Mouse (Mus musculus): ENCODE measurements at regions not wholly inside any gene's neighbourhood (a gene's known extent, or its start where the extent isn't known, plus 50 kb on each side); places are given as distances from the start of the nearest gene placed in this dataset.
"Not testable (repeated sequence)": the region's sequence is repeated elsewhere in the genome, so short reads cannot be mapped to it uniquely, and the experiment has no call there.

GRCm38 (mm10) chr2:78537574-78537973 is 330.4 kb upstream of the Ube2e3 start:
- in situ Hi-C loops (cut with MboI; ENCODE audit: low pct_unique_long_range_greater_than_20kb), result no loop called here
- no peaks in the 10 kb centered on the region for H3K27me3 ChIP-seq
- CTCF ChIA-PET, result no interaction called here
- POLR2A ChIA-PET, result no interaction called here
- ATAC-seq (no peak), DNase-seq (ENCODE audit: low read depth, low spot score) (no peak)
- TF ChIP-seq CTCF (IDR thresholded peaks at IDR 0.05), result no peak

- DNase-seq (ENCODE audit: low read depth, low spot score); CTCF ChIA-PET; in situ Hi-C loops (cut with MboI; ENCODE audit: low pct_unique_long_range_greater_than_20kb); POLR2A ChIA-PET; ATAC-seq; H3K27me3 ChIP-seq: not testable (repeated sequence)
Observed at GRCm38 (mm10) chr2:78533881-78534280, 334.0 kb upstream of the Ube2e3 start.

GRCm38 (mm10) chr2:78530535-78530934 is 337.4 kb upstream of the Ube2e3 start:
- no peaks in the 10 kb centered on the region for H3K27me3 ChIP-seq
- no peak for DNase-seq (ENCODE audit: low read depth, low spot score)
- POLR2A ChIA-PET, result no interaction called here
- in situ Hi-C loops (cut with MboI; ENCODE audit: low pct_unique_long_range_greater_than_20kb), result no loop called here
- CTCF ChIA-PET, result interaction anchor here (0.5 to 1.2 kb wide), 2 partner anchors 16 to 20 kb away, joined by 3 read pairs; no protein-coding TSS in a partner anchor
- ATAC-seq, result no peak
- TF ChIP-seq CTCF (IDR thresholded peaks at IDR 0.05), result no peak

GRCm38 (mm10) chr2:78520258-78521023 is 347.5 kb upstream of the Ube2e3 start:
- TF ChIP-seq CTCF (IDR thresholded peaks at IDR 0.05), result no peak
- no peak for ATAC-seq
- ChIA-PET POLR2A (no interaction called here), CTCF (interaction anchor here (1.1 to 1.3 kb wide), 2 partner anchors 8 to 29 kb away, joined by 3 read pairs; no protein-coding TSS in a partner anchor)
- no peak for DNase-seq (ENCODE audit: low read depth, low spot score)
- in situ Hi-C loops (cut with MboI; ENCODE audit: low pct_unique_long_range_greater_than_20kb), result no loop called here
- H3K27me3 ChIP-seq, result no peaks in the 10 kb centered on the region

GRCm38 (mm10) chr2:78493115-78493514 is 374.8 kb upstream of the Ube2e3 start:
- POLR2A ChIA-PET, result no interaction called here
- CTCF ChIA-PET, result no interaction called here
- DNase-seq (ENCODE audit: low read depth, low spot score), result no peak
- no peak for TF ChIP-seq CTCF (IDR thresholded peaks at IDR 0.05)
- no peak for ATAC-seq
- in situ Hi-C loops (cut with MboI; ENCODE audit: low pct_unique_long_range_greater_than_20kb), result no loop called here
- peaks cover 4% of the 10 kb centered on the region for H3K27me3 ChIP-seq

GRCm38 (mm10) chr2:78480036-78480435 is 387.9 kb upstream of the Ube2e3 start:
- DNase-seq (ENCODE audit: low read depth, low spot score), result peak; percentile 17
- CTCF ChIA-PET, result interaction anchor here (1.5 kb wide), 1 partner anchor 11 kb away, joined by 4 read pairs; no protein-coding TSS in a partner anchor
- in situ Hi-C loops (cut with MboI; ENCODE audit: low pct_unique_long_range_greater_than_20kb), result no loop called here
- no peaks in the 10 kb centered on the region for H3K27me3 ChIP-seq
- no peak for TF ChIP-seq CTCF (IDR thresholded peaks at IDR 0.05)
- peak; percentile 44 for ATAC-seq
- POLR2A ChIA-PET, result no interaction called here

- TF ChIP-seq CTCF (IDR thresholded peaks at IDR 0.05), result no peak
- DNase-seq (ENCODE audit: low read depth, low spot score) (no peak), ATAC-seq (no peak)
- no peaks in the 10 kb centered on the region for H3K27me3 ChIP-seq
- in situ Hi-C loops (cut with MboI; ENCODE audit: low pct_unique_long_range_greater_than_20kb), result no loop called here
- POLR2A ChIA-PET, result no interaction called here
- CTCF ChIA-PET, result interaction anchor here (1.4 kb wide), 1 partner anchor 32 kb away, joined by 3 read pairs; no protein-coding TSS in a partner anchor
Observed at GRCm38 (mm10) chr2:78459444-78459843, 408.5 kb upstream of the Ube2e3 start.

- no peak for DNase-seq (ENCODE audit: low read depth, low spot score)
- no peak for TF ChIP-seq CTCF (IDR thresholded peaks at IDR 0.05)
- H3K27me3 ChIP-seq, result peaks cover 2% of the 10 kb centered on the region
- ChIA-PET CTCF (no interaction called here), POLR2A (no interaction called here)
- ATAC-seq, result no peak
- in situ Hi-C loops (cut with MboI; ENCODE audit: low pct_unique_long_range_greater_than_20kb), result no loop called here
Observed at GRCm38 (mm10) chr2:78453411-78453810, 414.5 kb upstream of the Ube2e3 start.

- in situ Hi-C loops (cut with MboI; ENCODE audit: low pct_unique_long_range_greater_than_20kb), result no loop called here
- CTCF ChIA-PET, result no interaction called here
- H3K27me3 ChIP-seq, result no peaks in the 10 kb centered on the region
- POLR2A ChIA-PET, result no interaction called here
- DNase-seq (ENCODE audit: low read depth, low spot score) (no peak), ATAC-seq (no peak)
- TF ChIP-seq CTCF (IDR thresholded peaks at IDR 0.05), result no peak
Observed at GRCm38 (mm10) chr2:78436816-78437215, 431.1 kb upstream of the Ube2e3 start.

GRCm38 (mm10) chr2:78435071-78435470 is 432.9 kb upstream of the Ube2e3 start:
- DNase-seq (ENCODE audit: low read depth, low spot score) (no peak), ATAC-seq (no peak)
- TF ChIP-seq CTCF (IDR thresholded peaks at IDR 0.05), result no peak
- peaks cover 4% of the 10 kb centered on the region for H3K27me3 ChIP-seq
- ChIA-PET CTCF (no interaction called here), POLR2A (no interaction called here)
- in situ Hi-C loops (cut with MboI; ENCODE audit: low pct_unique_long_range_greater_than_20kb), result no loop called here

GRCm38 (mm10) chr2:78427659-78428336 is 440.1 kb upstream of the Ube2e3 start:
- no peak for ATAC-seq
- CTCF ChIA-PET, result no interaction called here
- POLR2A ChIA-PET, result no interaction called here
- in situ Hi-C loops (cut with MboI; ENCODE audit: low pct_unique_long_range_greater_than_20kb), result no loop called here
- no peak for DNase-seq (ENCODE audit: low read depth, low spot score)
- no peak for TF ChIP-seq CTCF (IDR thresholded peaks at IDR 0.05)
- peaks cover 4% of the 10 kb centered on the region for H3K27me3 ChIP-seq
